Mouse (Mus musculus) hindbrain, embryonic 14.5 days (tissue): Measurements from ENCODE around the gene Os9. TPM values are rescaled to one million over a fixed set of nuclear protein-coding genes. Genes with fewer than 3 reads are reported as not detected.

Experiments used
- ATAC-seq: fragments of 200-750 bp; cut with Nextera tagmentation; 2 replicates; pipeline ENCODE4 v1.8.0; 2017; ENCODE audit warnings: moderate number of reproducible peaks, mild to moderate bottlenecking, moderate TSS enrichment, moderate library complexity; ENCODE audit not compliant: low FRiP score
- DNase-seq: peaks from one replicate; pipeline ENCODE4 v3.0.0-alpha.2; 2015; ENCODE audit warnings: low spot score
- H3K27ac ChIP-seq: fragments of 300-500 bp; sonication (generic); 2 replicates; pipeline ENCODE4 v1.5.1; 2014; ENCODE audit warnings: mild to moderate bottlenecking, moderate library complexity
- H3K27me3 ChIP-seq: fragments of 300-500 bp; sonication (generic); 2 replicates; pipeline ENCODE4 v1.6.1; 2014; ENCODE audit warnings: mild to moderate bottlenecking, low read length, mixed read lengths; ENCODE audit not compliant: control insufficient read depth, insufficient read depth
- H3K36me3 ChIP-seq: fragments of 300-500 bp; sonication (generic); replicated peaks from 2 replicates; pipeline ENCODE4 v1.6.1; 2014; ENCODE audit not compliant: control insufficient read depth, insufficient read depth
- H3K4me1 ChIP-seq: fragments of 300-500 bp; sonication (generic); replicated peaks from 2 replicates; pipeline ENCODE4 v1.6.1; 2014; ENCODE audit warnings: antibody characterized with exemption, low read length, mixed read lengths; ENCODE audit not compliant: control insufficient read depth, insufficient read depth
- H3K4me2 ChIP-seq: fragments of 300-500 bp; sonication (generic); replicated peaks from 2 replicates; pipeline ENCODE4 v1.6.1; 2014; ENCODE audit warnings: mild to moderate bottlenecking, moderate library complexity
- H3K4me3 ChIP-seq: fragments of 300-500 bp; sonication (generic); replicated peaks from 2 replicates; pipeline ENCODE4 v1.5.1; 2014; ENCODE audit warnings: mild to moderate bottlenecking, low read length
- H3K9ac ChIP-seq: fragments of 300-500 bp; sonication (generic); 2 replicates; pipeline ENCODE4 v1.6.1; 2014
- H3K9me3 ChIP-seq: fragments of 300-500 bp; sonication (generic); 2 replicates; pipeline ENCODE4 v1.6.1; 2016; ENCODE audit warnings: low read length; ENCODE audit not compliant: control insufficient read depth
- WGBS: fragments of 180-500 bp; shearing (Covaris S2); extraction: QIAGEN DNeasy Blood & Tissue Kit; methylation state at CpG from one replicate; pipeline ENCODE4 v1.1.7; 2014; 5-methylcytosine and 5-hydroxymethylcytosine counted together
- polyA plus RNA-seq: library from polyadenylated mRNA; unstranded; fragments of >200 nt; fragmentation: Nextera tagmentation; extraction: Ambion mirVana; gene quantifications from 2 replicates; pipeline ENCODE4 v1.2.1, GENCODE M21; 2014

The Os9 gene
- polyA plus RNA-seq, 1 experiment from 2014 or later, result 83.0 TPM

GRCm38 (mm10) chr10:127094382-127094802 lies 26.5 kb downstream of the Os9 start:
- DNase-seq (no peak), ATAC-seq (no peak)
- Histone ChIP-seq H3K36me3 (peaks cover 70% of the 10 kb centered on the region), H3K4me2 (no peak overlapping the region), H3K27me3 (peaks cover 33% of the 10 kb centered on the region), H3K9ac (no peak overlapping the region), H3K4me3 (no peak overlapping the region), H3K27ac (peak overlapping the region; percentile 63), H3K9me3 (no peaks in the 10 kb centered on the region), H3K4me1 (peaks cover 3% of the 10 kb centered on the region; the same call in 1 of the 2 replicates)
- WGBS, result 37% methylated on average over 7 of the region's 7 CpGs

DNA sequence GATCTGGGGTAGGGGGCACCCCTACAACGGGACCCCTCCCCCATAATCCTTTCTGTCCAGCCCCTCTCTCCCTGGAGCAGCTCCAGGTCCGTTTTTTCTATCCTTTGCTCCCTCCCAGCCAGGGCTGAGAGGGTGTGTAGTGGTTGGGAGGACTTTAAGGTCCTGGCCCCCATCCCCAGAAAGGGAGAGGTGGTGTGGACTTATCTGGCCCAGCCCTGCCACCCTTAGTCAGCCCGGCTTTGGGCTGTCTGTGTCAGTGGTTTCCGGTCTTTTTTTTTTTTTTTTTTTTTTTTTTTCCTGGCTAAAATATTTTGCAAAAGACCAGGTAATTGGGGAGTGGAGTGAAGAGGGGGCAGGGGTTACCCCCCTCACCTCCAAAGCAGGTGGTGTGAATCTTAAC lies 28.2 kb downstream of the Os9 start:
- DNase-seq, result no peak
- Histone ChIP-seq H3K4me1 (peaks cover 3% of the 10 kb centered on the region; the same call in 1 of the 2 replicates), H3K27ac (no peak overlapping the region), H3K9me3 (no peaks in the 10 kb centered on the region), H3K27me3 (peaks cover 50% of the 10 kb centered on the region), H3K36me3 (peaks cover 69% of the 10 kb centered on the region), H3K4me3 (no peak overlapping the region), H3K4me2 (no peak overlapping the region), H3K9ac (no peak overlapping the region)
- WGBS, result 39% methylated on average over 4 of the region's 4 CpGs
- no peak for ATAC-seq

DNA sequence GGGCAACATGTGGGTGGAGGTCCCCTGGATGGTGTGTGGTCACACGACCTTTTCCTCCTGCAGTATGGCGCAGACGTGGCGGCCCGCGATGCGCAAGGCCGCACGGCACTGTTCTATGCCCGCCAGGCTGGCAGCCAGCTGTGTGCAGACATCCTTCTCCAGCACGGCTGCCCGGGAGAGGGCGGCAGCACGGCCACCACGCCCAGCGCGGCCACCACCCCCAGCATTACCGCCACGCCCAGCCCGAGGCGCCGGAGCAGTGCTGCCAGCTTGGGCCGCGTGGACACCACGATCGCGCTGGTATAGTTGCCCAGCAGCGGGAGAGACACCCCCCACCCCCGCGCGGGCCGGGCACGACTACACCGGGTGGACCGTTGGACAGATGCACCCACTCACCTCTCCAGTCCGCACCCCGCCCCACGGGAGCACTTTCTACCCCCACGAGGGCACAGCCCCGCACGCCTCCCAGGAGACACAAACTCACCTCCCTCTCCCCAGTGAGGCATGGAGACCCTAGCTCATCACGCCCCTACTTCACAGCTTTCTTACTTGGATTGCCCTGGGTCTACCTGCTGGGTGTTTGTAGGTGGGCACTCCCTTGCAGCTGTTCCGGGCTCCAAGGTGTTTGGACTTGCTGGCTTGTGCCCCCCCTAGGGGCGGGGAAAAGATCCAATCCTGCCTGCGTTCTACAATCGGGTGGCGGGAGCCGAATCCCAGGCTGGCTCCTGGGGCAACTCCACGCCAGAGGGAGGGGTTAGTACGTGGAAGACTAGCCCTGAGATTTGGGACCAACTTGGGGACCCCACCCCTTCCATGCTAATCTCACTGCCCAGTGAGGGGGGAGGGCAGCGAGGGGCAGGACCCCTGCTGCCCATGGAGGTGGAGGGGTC lies 29.2 kb downstream of the Os9 start:
- H3K9me3 ChIP-seq, result no peaks in the 10 kb centered on the region
- H3K36me3 ChIP-seq, result peaks cover 69% of the 10 kb centered on the region
- peak overlapping the region; percentile 10 for H3K4me3 ChIP-seq
- no peak for DNase-seq
- peak; percentile 14; the same call in 1 of the 2 replicates for ATAC-seq
- peaks cover 60% of the 10 kb centered on the region for H3K27me3 ChIP-seq
- no peak overlapping the region for H3K27ac ChIP-seq
- no peak overlapping the region; the same call in 1 of the 2 replicates for H3K9ac ChIP-seq
- H3K4me1 ChIP-seq, result peaks cover 3% of the 10 kb centered on the region; the same call in 1 of the 2 replicates
- WGBS, result 12% methylated on average over 49 of the region's 51 CpGs
- H3K4me2 ChIP-seq, result peak overlapping the region; percentile 38

- H3K9ac ChIP-seq, result 0 out of 2 replicates have a peak overlapping the region, but pooled peaks have one; percentile 7
- peak overlapping the region; percentile 10 for H3K4me3 ChIP-seq
- H3K27me3 ChIP-seq, result peaks cover 60% of the 10 kb centered on the region
- ATAC-seq (peak; percentile 3; the same call in 1 of the 2 replicates), DNase-seq (no peak)
- H3K27ac ChIP-seq, result no peak overlapping the region
- H3K9me3 ChIP-seq, result no peaks in the 10 kb centered on the region
- peak overlapping the region; percentile 38 for H3K4me2 ChIP-seq
- 10% methylated on average over 57 of the region's 57 CpGs for WGBS
- peaks cover 64% of the 10 kb centered on the region for H3K36me3 ChIP-seq
- peaks cover 3% of the 10 kb centered on the region; the same call in 1 of the 2 replicates for H3K4me1 ChIP-seq
These were observed 30.1 kb downstream of the Os9 start for GRCm38 (mm10) chr10:127090560-127091411.

DNA sequence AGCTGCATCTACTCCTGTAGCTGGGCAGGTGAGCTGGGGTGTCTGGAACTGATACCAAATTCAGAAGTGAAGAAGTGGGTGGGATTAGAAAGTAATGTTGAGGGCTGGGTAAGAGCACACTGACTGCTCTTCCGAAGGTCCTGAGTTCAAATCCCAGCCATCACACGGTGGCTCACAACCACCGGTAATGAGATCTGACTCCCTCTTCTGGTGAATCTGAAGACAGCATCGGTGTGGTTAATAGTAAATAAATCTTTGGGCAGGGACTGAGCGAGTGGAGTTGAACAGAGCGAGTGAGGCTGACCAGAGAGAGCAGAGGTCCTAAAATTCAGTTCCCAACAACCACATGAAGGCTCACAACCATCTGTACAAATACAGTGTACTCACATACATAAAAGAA lies 35.3 kb downstream of the Os9 start:
- Histone ChIP-seq H3K4me3 (no peak overlapping the region), H3K27ac (no peak overlapping the region), H3K9me3 (no peaks in the 10 kb centered on the region), H3K36me3 (peaks cover 68% of the 10 kb centered on the region), H3K4me1 (peaks cover 17% of the 10 kb centered on the region), H3K27me3 (peaks cover 42% of the 10 kb centered on the region), H3K9ac (no peak overlapping the region), H3K4me2 (no peak overlapping the region)
- ATAC-seq (no peak), DNase-seq (no peak)
- 72% methylated on average over 6 of the region's 6 CpGs for WGBS

GRCm38 (mm10) chr10:127085052-127085451 lies 35.9 kb downstream of the Os9 start:
- Histone ChIP-seq H3K9ac (no peak overlapping the region), H3K36me3 (peaks cover 66% of the 10 kb centered on the region), H3K9me3 (no peaks in the 10 kb centered on the region), H3K4me2 (no peak overlapping the region), H3K4me1 (peaks cover 23% of the 10 kb centered on the region), H3K27me3 (peaks cover 42% of the 10 kb centered on the region), H3K4me3 (no peak overlapping the region), H3K27ac (no peak overlapping the region)
- DNase-seq (no peak), ATAC-seq (no peak)
- 84% methylated on average over 9 of the region's 9 CpGs for WGBS

DNA sequence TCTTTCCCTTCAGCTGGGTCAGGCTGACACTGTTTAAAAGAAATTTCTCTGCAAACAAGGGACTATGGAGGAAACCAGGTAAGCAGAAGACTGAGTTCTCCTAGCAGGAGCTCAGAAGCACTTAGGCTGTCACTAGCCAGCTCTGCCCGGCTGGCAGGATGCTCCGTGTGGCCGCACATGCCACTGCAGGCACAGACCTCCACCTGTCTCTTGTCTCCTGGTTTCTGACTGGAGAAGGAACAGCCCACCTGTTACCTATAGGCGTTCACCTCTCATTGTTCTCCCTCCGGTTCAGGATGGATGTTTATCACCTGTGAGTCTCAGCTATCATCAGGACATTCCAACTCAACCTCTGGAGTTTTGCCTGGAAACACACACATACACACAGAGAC lies 37.0 kb downstream of the Os9 start:
- Histone ChIP-seq H3K4me1 (peaks cover 24% of the 10 kb centered on the region), H3K36me3 (peaks cover 58% of the 10 kb centered on the region), H3K4me3 (no peak overlapping the region), H3K27ac (no peak overlapping the region), H3K4me2 (no peak overlapping the region), H3K9me3 (no peaks in the 10 kb centered on the region), H3K27me3 (peaks cover 34% of the 10 kb centered on the region), H3K9ac (no peak overlapping the region)
- no peak for DNase-seq
- WGBS, result 71% methylated on average over 5 of the region's 5 CpGs
- ATAC-seq, result no peak

DNA sequence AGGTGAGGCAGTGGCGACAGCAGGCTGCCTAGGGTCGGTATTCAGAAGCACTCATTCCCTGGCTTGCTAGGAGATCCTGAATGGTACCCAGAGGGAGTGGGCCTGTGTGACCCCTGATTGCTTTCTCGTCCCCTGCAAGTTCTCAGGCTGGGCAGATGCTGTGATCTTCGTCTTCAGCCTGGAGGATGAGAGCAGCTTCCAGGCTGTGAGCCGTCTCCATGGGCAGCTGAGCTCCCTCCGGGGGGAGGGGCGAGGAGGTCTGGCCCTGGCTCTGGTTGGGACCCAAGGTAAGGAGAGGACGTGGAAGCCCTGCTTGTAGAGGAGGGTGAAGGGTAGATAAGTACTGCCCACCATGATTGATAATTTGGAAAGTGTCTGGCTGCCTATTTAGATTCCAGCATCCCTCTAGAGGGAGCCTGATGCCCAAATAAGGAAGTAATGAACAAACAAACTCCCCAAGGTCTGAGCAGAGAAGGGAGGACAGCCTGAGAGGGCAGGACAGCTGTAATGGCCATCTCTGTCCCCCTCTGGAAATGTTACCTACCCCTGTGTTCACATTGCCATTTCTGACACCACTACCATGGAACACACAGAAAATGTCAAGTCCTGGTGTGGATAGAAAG lies 37.5 kb downstream of the Os9 start:
- H3K9ac ChIP-seq, result no peak overlapping the region

More for the DNA sequence above, 37.5 kb downstream of the Os9 start:
- WGBS, result 37% methylated on average over 8 of the region's 8 CpGs
- H3K27ac ChIP-seq, result no peak overlapping the region
- H3K27me3 ChIP-seq, result peaks cover 29% of the 10 kb centered on the region
- H3K9me3 ChIP-seq, result no peaks in the 10 kb centered on the region
- no peak for ATAC-seq
- peaks cover 25% of the 10 kb centered on the region for H3K4me1 ChIP-seq
- DNase-seq, result no peak
- H3K36me3 ChIP-seq, result peaks cover 53% of the 10 kb centered on the region
- H3K4me2 ChIP-seq, result no peak overlapping the region
- H3K4me3 ChIP-seq, result no peak overlapping the region
